Mouse (Mus musculus) limb, embryonic 14.5 days (tissue): ENCODE measurements around the gene Ahdc1. TPM values are rescaled to one million over a fixed set of nuclear protein-coding genes. Genes with fewer than 3 reads are reported as not detected.
A peak's percentile ranks its signal among the peaks of the same experiment; 100 is the strongest.

Experiments used
- ATAC-seq: fragments of 200-750 bp; cut with Nextera tagmentation; 2 replicates; pipeline ENCODE4 v1.8.0; 2017; ENCODE audit warnings: low read depth, moderate number of reproducible peaks, moderate TSS enrichment; ENCODE audit not compliant: low FRiP score
- DNase-seq: peaks from one replicate; pipeline ENCODE4 v3.0.0-alpha.2; 2015; ENCODE audit warnings: low spot score
- H3K27ac ChIP-seq: fragments of 300-500 bp; sonication (generic); replicated peaks from 2 replicates; pipeline ENCODE4 v1.5.1; 2014; ENCODE audit warnings: low read depth, mild to moderate bottlenecking, low read length, moderate library complexity, mixed read lengths
- H3K27me3 ChIP-seq: fragments of 300-500 bp; sonication (generic); 2 replicates; pipeline ENCODE4 v1.6.1; 2014; ENCODE audit warnings: low read length, mixed read lengths; ENCODE audit not compliant: control insufficient read depth, insufficient read depth
- H3K36me3 ChIP-seq: fragments of 300-500 bp; sonication (generic); 2 replicates; pipeline ENCODE4 v1.6.1; 2014; ENCODE audit warnings: mild to moderate bottlenecking, low read length, moderate library complexity, mixed read lengths; ENCODE audit not compliant: control insufficient read depth, insufficient read depth
- H3K4me1 ChIP-seq: fragments of 300-500 bp; sonication (generic); 2 replicates; pipeline ENCODE4 v1.6.1; 2014; ENCODE audit warnings: antibody characterized with exemption, low read length, mixed read lengths; ENCODE audit not compliant: control insufficient read depth, insufficient read depth
- H3K4me2 ChIP-seq: fragments of 300-500 bp; sonication (generic); replicated peaks from 2 replicates; pipeline ENCODE4 v1.6.1; 2014; ENCODE audit warnings: low read depth, mild to moderate bottlenecking, low read length, moderate library complexity; ENCODE audit not compliant: severe bottlenecking
- H3K4me3 ChIP-seq: fragments of 300-500 bp; sonication (generic); replicated peaks from 2 replicates; pipeline ENCODE4 v1.5.1; 2014; ENCODE audit warnings: low read length
- H3K9ac ChIP-seq: fragments of 300-500 bp; sonication (generic); 2 replicates; pipeline ENCODE4 v1.6.1; 2014; ENCODE audit warnings: mild to moderate bottlenecking, low read depth, low read length, moderate library complexity; ENCODE audit not compliant: severe bottlenecking
- H3K9me3 ChIP-seq: fragments of 300-500 bp; sonication (generic); 2 replicates; pipeline ENCODE4 v1.6.1; 2016; ENCODE audit warnings: low read length; ENCODE audit not compliant: control insufficient read depth
- POLR2A ChIP-seq: fragments of 200-500 bp; IDR thresholded peaks from 2 replicates; pipeline ENCODE4 v1.8.0; 2012; ENCODE audit warnings: inconsistent platforms, mild to moderate bottlenecking, moderate library complexity, borderline replicate concordance; ENCODE audit not compliant: insufficient read depth, insufficient read length; ENCODE audit errors: extremely low read depth
- WGBS: fragments of 180-500 bp; shearing (Covaris S2); extraction: QIAGEN DNeasy Blood & Tissue Kit; methylation state at CpG from one replicate; pipeline ENCODE4 v1.1.7; 2014; 5-methylcytosine and 5-hydroxymethylcytosine counted together
- polyA plus RNA-seq, 2 experiments: library from polyadenylated mRNA; depleted of rRNA in 1 of 2; stranded (reverse) in 1 of 2; unstranded in 1 of 2; fragments of >200 nt; fragmentation: Nextera tagmentation in 1 of 2; extraction: Ambion mirVana in 1 of 2; gene quantifications; 2 replicates each; pipeline versions ENCODE4 v1.2.1 to v1.2.3; 2012 to 2014

The Ahdc1 gene
- polyA plus RNA-seq, 2 experiments: 12.9 to 29.6 TPM

- H3K9ac ChIP-seq: no peak overlapping the region
- TF ChIP-seq POLR2A: no peak
- no peak for DNase-seq
- H3K4me2 ChIP-seq: no peak overlapping the region
- H3K27me3 ChIP-seq: no peaks in the 10 kb centered on the region
- no peak overlapping the region for H3K4me3 ChIP-seq
- WGBS: 29% methylated on average over 13 of the region's 13 CpGs
- H3K4me1 ChIP-seq: peaks cover 28% of the 10 kb centered on the region
- no peak; the same call in 1 of the 2 replicates for ATAC-seq
- no peaks in the 10 kb centered on the region for H3K9me3 ChIP-seq
- H3K36me3 ChIP-seq: no peaks in the 10 kb centered on the region
- peak overlapping the region; percentile 77 for H3K27ac ChIP-seq
Observed at GRCm38 (mm10) chr4:133108481-133109334, 97.6 kb downstream of the Ahdc1 start.

- no peaks in the 10 kb centered on the region for H3K36me3 ChIP-seq
- peaks cover 22% of the 10 kb centered on the region for H3K4me1 ChIP-seq
- H3K27ac ChIP-seq: peak overlapping the region; percentile 77
- no peaks in the 10 kb centered on the region for H3K9me3 ChIP-seq
- H3K4me2 ChIP-seq: no peak overlapping the region
- no peak overlapping the region for H3K4me3 ChIP-seq
- no peak for TF ChIP-seq POLR2A
- DNase-seq: no peak
- ATAC-seq: no peak
- H3K9ac ChIP-seq: no peak overlapping the region
- 32% methylated on average over 5 of the region's 5 CpGs for WGBS
- H3K27me3 ChIP-seq: no peaks in the 10 kb centered on the region
Observed at GRCm38 (mm10) chr4:133109335-133109801, 98.3 kb downstream of the Ahdc1 start.

GRCm38 (mm10) chr4:133112175-133112838, 101.2 kb downstream of the Ahdc1 start:
- H3K4me1 ChIP-seq: peaks cover 36% of the 10 kb centered on the region
- no peak overlapping the region for H3K4me2 ChIP-seq
- H3K27me3 ChIP-seq: no peaks in the 10 kb centered on the region
- no peaks in the 10 kb centered on the region for H3K9me3 ChIP-seq
- WGBS: 26% methylated on average over 13 of the region's 13 CpGs
- no peak overlapping the region for H3K27ac ChIP-seq
- no peak for ATAC-seq
- no peak overlapping the region for H3K9ac ChIP-seq
- no peaks in the 10 kb centered on the region for H3K36me3 ChIP-seq
- no peak for DNase-seq
- no peak for TF ChIP-seq POLR2A
- H3K4me3 ChIP-seq: no peak overlapping the region

- H3K9me3 ChIP-seq: no peaks in the 10 kb centered on the region
- TF ChIP-seq POLR2A: no peak
- H3K4me2 ChIP-seq: no peak overlapping the region
- ATAC-seq: no peak
- 0 out of 2 replicates have a peak overlapping the region, but pooled peaks have one; percentile 26 for H3K27ac ChIP-seq
- no peak for DNase-seq
- no peaks in the 10 kb centered on the region for H3K27me3 ChIP-seq
- no peak overlapping the region for H3K9ac ChIP-seq
- no peaks in the 10 kb centered on the region for H3K36me3 ChIP-seq
- H3K4me1 ChIP-seq: peaks cover 35% of the 10 kb centered on the region
- H3K4me3 ChIP-seq: no peak overlapping the region
- WGBS: 33% methylated on average over 6 of the region's 6 CpGs
Observed at GRCm38 (mm10) chr4:133113351-133113882, 102.4 kb downstream of the Ahdc1 start.

GRCm38 (mm10) chr4:133114762-133115161, 103.7 kb downstream of the Ahdc1 start:
- no peak overlapping the region for H3K9ac ChIP-seq
- H3K4me2 ChIP-seq: no peak overlapping the region
- H3K4me3 ChIP-seq: no peak overlapping the region
- TF ChIP-seq POLR2A: no peak
- ATAC-seq: no peak
- no peaks in the 10 kb centered on the region for H3K27me3 ChIP-seq
- no peaks in the 10 kb centered on the region for H3K9me3 ChIP-seq
- no peak for DNase-seq
- no peaks in the 10 kb centered on the region for H3K36me3 ChIP-seq
- no peak overlapping the region for H3K27ac ChIP-seq
- 78% methylated on average over 3 of the region's 3 CpGs for WGBS
- H3K4me1 ChIP-seq: peaks cover 26% of the 10 kb centered on the region
